Mouse (Mus musculus) forebrain, embryonic 14.5 days (tissue): ENCODE measurements around the gene Itgb5. TPM values are rescaled to one million over a fixed set of nuclear protein-coding genes. Genes with fewer than 3 reads are reported as not detected.

Experiments
- ATAC-seq: fragments of 200-750 bp; cut with Nextera tagmentation; 2 replicates; pipeline ENCODE4 v1.8.0; 2017; ENCODE audit warnings: mild to moderate bottlenecking, moderate library complexity
- DNase-seq: peaks from one replicate; pipeline ENCODE4 v3.0.0-alpha.2; 2015; ENCODE audit warnings: low spot score
- H3K27ac ChIP-seq: fragments of 300-500 bp; sonication (generic); 2 replicates; pipeline ENCODE4 v1.5.1; 2014; ENCODE audit warnings: low read depth, mild to moderate bottlenecking, control low read depth, low read length, moderate library complexity
- H3K27me3 ChIP-seq: fragments of 300-500 bp; sonication (generic); replicated peaks from 2 replicates; pipeline ENCODE4 v1.6.1; 2014; ENCODE audit warnings: low read length, control low read depth, mixed read lengths; ENCODE audit not compliant: control insufficient read depth, insufficient read depth
- H3K36me3 ChIP-seq: fragments of 300-500 bp; sonication (generic); 2 replicates; pipeline ENCODE4 v1.6.1; 2014; ENCODE audit warnings: low read length, control low read depth; ENCODE audit not compliant: control insufficient read depth, insufficient read depth
- H3K4me1 ChIP-seq: fragments of 300-500 bp; sonication (generic); 2 replicates; pipeline ENCODE4 v1.6.1; 2014; ENCODE audit warnings: antibody characterized with exemption, low read length, control low read depth; ENCODE audit not compliant: control insufficient read depth, insufficient read depth
- H3K4me2 ChIP-seq: fragments of 300-500 bp; sonication (generic); 2 replicates; pipeline ENCODE4 v1.6.1; 2014; ENCODE audit warnings: mild to moderate bottlenecking, control low read depth, low read length
- H3K4me3 ChIP-seq: fragments of 300-500 bp; sonication (generic); 2 replicates; pipeline ENCODE4 v1.5.1; 2014; ENCODE audit warnings: low read depth, low read length, control low read depth
- H3K9ac ChIP-seq: fragments of 300-500 bp; sonication (generic); 2 replicates; pipeline ENCODE4 v1.6.1; 2014; ENCODE audit warnings: mild to moderate bottlenecking, low read length, control low read depth, moderate library complexity
- H3K9me3 ChIP-seq: fragments of 300-500 bp; sonication (generic); replicated peaks from 2 replicates; pipeline ENCODE4 v1.6.1; 2016; ENCODE audit warnings: low read length, control low read depth, mixed read lengths; ENCODE audit not compliant: control insufficient read depth
- WGBS: fragments of 180-500 bp; shearing (Covaris S2); extraction: QIAGEN DNeasy Blood & Tissue Kit; methylation state at CpG from one replicate; pipeline ENCODE4 v1.1.7; 2014; 5-methylcytosine and 5-hydroxymethylcytosine counted together
- polyA plus RNA-seq: library from polyadenylated mRNA; unstranded; fragments of >200 nt; fragmentation: Nextera tagmentation; extraction: Ambion mirVana; gene quantifications from 2 replicates; pipeline ENCODE4 v1.2.1, GENCODE M21; 2014

The Itgb5 gene
- polyA plus RNA-seq, 1 experiment from 2014 or later, result 4.7 TPM

DNA sequence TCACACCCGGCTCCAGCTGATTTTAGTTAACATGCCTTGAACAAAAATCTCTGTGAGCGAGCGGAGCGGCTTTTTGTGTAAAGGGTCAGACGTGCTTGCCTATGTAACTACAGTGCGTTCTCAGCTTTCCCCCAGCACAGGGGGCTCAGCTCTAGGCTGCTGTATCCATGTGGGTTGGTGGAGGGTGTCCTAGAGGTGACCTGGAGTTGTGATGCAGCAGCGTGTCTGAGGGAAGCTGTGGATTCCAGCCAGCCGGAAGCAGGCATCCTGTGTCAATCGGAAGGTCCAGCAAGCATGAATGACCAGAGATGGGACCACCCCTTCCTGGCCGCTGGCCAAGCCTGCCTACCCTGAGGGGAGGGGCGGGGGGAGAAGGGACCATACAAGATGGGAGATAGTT is 112.9 kb downstream of the Itgb5 start:
- no peaks in the 10 kb centered on the region for H3K27me3 ChIP-seq
- peaks cover 9% of the 10 kb centered on the region for H3K4me1 ChIP-seq
- no peak overlapping the region for H3K4me3 ChIP-seq
- WGBS, result 68% methylated on average over 11 of the region's 11 CpGs
- peak; percentile 42 for DNase-seq
- H3K9ac ChIP-seq, result no peak overlapping the region
- no peaks in the 10 kb centered on the region for H3K36me3 ChIP-seq
- no peak for ATAC-seq
- no peaks in the 10 kb centered on the region for H3K9me3 ChIP-seq
- no peak overlapping the region for H3K4me2 ChIP-seq
- no peak overlapping the region for H3K27ac ChIP-seq

- 96% methylated on average over 6 of the region's 6 CpGs for WGBS
- no peak overlapping the region for H3K27ac ChIP-seq
- H3K4me1 ChIP-seq, result peaks cover 9% of the 10 kb centered on the region
- H3K36me3 ChIP-seq, result no peaks in the 10 kb centered on the region
- H3K4me2 ChIP-seq, result no peak overlapping the region
- no peaks in the 10 kb centered on the region for H3K27me3 ChIP-seq
- ATAC-seq (no peak), DNase-seq (no peak)
- no peak overlapping the region for H3K4me3 ChIP-seq
- H3K9me3 ChIP-seq, result no peaks in the 10 kb centered on the region
- H3K9ac ChIP-seq, result no peak overlapping the region
Measured at GRCm38 (mm10) chr16:33943388-33943787, 113.9 kb downstream of the Itgb5 start.

DNA sequence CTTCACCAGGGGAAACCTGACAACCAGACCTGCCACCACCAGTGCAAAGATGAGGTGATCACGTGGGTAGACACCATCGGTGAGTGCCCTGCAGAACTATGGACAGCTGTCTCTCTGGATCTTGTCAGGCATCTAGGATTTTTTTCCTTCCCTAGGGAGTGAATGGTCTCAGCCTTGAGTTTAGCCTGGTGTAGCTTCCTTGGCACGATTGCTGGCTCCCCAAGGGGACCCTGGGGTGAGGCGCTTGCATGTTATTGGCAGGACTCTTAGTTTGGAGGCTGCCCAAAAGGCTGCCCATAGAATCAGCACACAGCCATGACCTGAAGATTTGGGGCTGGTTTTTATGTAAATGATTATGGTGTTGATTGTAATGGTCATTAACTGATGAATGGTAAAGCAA is 114.7 kb downstream of the Itgb5 start:
- no peaks in the 10 kb centered on the region for H3K9me3 ChIP-seq
- peaks cover 9% of the 10 kb centered on the region for H3K4me1 ChIP-seq
- WGBS, result 80% methylated on average over 4 of the region's 4 CpGs
- no peak overlapping the region for H3K4me3 ChIP-seq
- DNase-seq (no peak), ATAC-seq (no peak)
- no peaks in the 10 kb centered on the region for H3K36me3 ChIP-seq
- no peak overlapping the region for H3K27ac ChIP-seq
- no peak overlapping the region for H3K9ac ChIP-seq
- no peak overlapping the region for H3K4me2 ChIP-seq
- H3K27me3 ChIP-seq, result no peaks in the 10 kb centered on the region

DNA sequence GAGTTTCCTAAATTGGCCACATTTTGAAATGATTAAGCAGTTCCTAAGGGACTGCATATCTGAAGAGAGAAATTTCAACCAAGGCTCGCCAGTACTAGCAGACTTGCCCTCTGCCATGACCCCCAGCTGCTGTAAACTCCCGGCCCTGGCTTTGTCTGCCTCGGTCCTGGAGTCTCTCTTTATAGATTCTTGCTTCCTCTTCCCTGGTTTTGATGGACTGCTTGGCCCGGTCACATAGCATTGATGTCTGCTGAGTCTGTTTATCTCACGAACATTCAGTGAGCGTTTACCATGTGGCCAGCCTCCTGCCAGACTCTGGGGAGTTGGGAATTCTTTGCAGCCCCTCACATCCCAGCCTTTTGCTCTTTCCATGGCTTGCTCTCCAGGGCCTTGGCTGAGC is 115.3 kb downstream of the Itgb5 start:
- H3K4me2 ChIP-seq, result no peak overlapping the region
- DNase-seq (no peak), ATAC-seq (no peak)
- no peaks in the 10 kb centered on the region for H3K9me3 ChIP-seq
- no peaks in the 10 kb centered on the region for H3K27me3 ChIP-seq
- no peak overlapping the region for H3K9ac ChIP-seq
- H3K27ac ChIP-seq, result no peak overlapping the region
- 81% methylated on average over 6 of the region's 6 CpGs for WGBS
- no peaks in the 10 kb centered on the region for H3K36me3 ChIP-seq
- no peak overlapping the region for H3K4me3 ChIP-seq
- peaks cover 9% of the 10 kb centered on the region for H3K4me1 ChIP-seq

GRCm38 (mm10) chr16:33946021-33946420 is 116.6 kb downstream of the Itgb5 start:
- DNase-seq (no peak), ATAC-seq (no peak)
- Histone ChIP-seq H3K9ac (no peak overlapping the region), H3K4me2 (no peak overlapping the region), H3K36me3 (no peaks in the 10 kb centered on the region), H3K9me3 (no peaks in the 10 kb centered on the region), H3K27ac (no peak overlapping the region), H3K4me1 (peaks cover 9% of the 10 kb centered on the region), H3K4me3 (no peak overlapping the region), H3K27me3 (no peaks in the 10 kb centered on the region)
- 87% methylated on average over 7 of the region's 7 CpGs for WGBS

DNA sequence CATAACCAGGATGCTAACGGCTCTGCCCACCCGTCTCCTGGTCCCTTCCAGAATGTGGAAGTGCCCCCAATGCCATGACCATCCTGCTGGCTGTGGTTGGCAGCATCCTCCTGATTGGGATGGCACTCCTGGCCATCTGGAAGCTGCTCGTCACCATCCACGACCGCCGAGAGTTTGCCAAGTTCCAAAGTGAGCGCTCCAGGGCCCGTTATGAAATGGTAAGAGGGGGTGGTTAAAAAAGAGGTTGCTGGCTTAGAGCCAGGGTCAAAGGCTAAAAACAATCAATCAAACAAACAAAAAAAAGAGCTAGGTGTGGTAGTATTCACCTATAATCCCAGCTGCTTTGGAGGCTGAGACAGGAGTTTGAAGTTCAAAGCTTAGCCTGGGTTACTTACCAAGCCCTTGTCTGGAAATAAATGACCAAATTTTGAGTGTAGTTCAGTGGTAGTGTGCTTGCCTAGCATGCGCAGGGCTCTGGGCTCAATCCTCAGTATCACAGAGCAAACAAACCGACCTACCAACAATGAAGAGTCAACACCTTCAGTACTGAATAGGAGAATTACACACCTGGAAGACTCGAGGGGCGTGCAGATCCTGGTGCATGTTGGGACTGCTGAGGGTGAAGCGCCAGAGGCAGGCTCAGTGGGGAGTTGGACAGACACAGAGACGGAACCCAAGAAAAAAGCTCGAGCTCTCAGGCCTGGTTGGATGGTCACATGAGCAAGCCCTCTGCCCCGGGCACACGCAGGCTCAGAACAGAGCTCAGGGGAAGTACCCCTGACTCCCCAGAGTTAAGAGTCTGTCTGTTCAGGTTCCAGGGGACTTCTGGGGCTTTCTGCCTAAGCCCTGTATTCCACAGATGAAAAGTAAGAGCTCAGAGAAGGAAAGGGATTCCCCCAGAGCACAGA is 118.5 kb downstream of the Itgb5 start:
- ATAC-seq (no peak), DNase-seq (no peak)
- Histone ChIP-seq H3K27ac (no peak overlapping the region), H3K9me3 (no peaks in the 10 kb centered on the region), H3K36me3 (peaks cover 1% of the 10 kb centered on the region; the same call in 1 of the 2 replicates), H3K4me3 (no peak overlapping the region), H3K4me2 (no peak overlapping the region), H3K27me3 (no peaks in the 10 kb centered on the region), H3K9ac (no peak overlapping the region), H3K4me1 (no peaks in the 10 kb centered on the region)
- 75% methylated on average over 17 of the region's 17 CpGs for WGBS

DNA sequence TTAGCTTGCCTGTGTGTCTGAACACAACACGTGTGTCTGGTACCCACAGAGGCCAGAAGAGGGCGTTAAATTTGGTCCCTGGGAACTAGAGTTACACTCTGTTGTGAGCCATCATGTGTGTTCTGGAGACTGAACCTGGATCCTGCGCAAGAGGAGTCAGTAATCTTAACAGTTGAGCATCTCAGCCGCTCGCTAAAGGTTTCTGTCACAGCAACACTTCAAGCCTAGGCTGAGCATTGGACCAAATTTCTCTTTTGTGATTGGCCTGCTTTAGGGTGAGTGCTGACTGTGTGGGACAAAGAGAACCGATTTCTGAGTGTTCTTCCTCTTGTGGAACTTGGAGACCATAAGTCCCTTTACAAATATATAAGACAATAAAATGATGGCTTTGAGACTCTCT is 120.9 kb downstream of the Itgb5 start:
- Histone ChIP-seq H3K9ac (no peak overlapping the region), H3K27ac (no peak overlapping the region), H3K4me3 (no peak overlapping the region), H3K4me2 (no peak overlapping the region), H3K9me3 (no peaks in the 10 kb centered on the region), H3K4me1 (no peaks in the 10 kb centered on the region), H3K36me3 (peaks cover 26% of the 10 kb centered on the region), H3K27me3 (no peaks in the 10 kb centered on the region)
- peak; percentile 34; the same call in 1 of the 2 replicates for ATAC-seq
- no peak for DNase-seq
- 84% methylated on average over 6 of the region's 6 CpGs for WGBS

- 31% methylated on average over 4 of the region's 4 CpGs for WGBS
- peak; percentile 85 for ATAC-seq
- peak; percentile 83 for DNase-seq
- no peak overlapping the region for H3K9ac ChIP-seq
- no peaks in the 10 kb centered on the region for H3K27me3 ChIP-seq
- no peaks in the 10 kb centered on the region for H3K9me3 ChIP-seq
- no peak overlapping the region for H3K4me2 ChIP-seq
- H3K4me1 ChIP-seq, result no peaks in the 10 kb centered on the region
- peaks cover 30% of the 10 kb centered on the region for H3K36me3 ChIP-seq
- H3K27ac ChIP-seq, result no peak overlapping the region
- no peak overlapping the region for H3K4me3 ChIP-seq
Measured at GRCm38 (mm10) chr16:33950830-33951229, 121.4 kb downstream of the Itgb5 start.

GRCm38 (mm10) chr16:33953008-33953407 is 123.5 kb downstream of the Itgb5 start:
- no peaks in the 10 kb centered on the region for H3K4me1 ChIP-seq
- DNase-seq, result no peak
- peaks cover 50% of the 10 kb centered on the region for H3K36me3 ChIP-seq
- H3K27me3 ChIP-seq, result no peaks in the 10 kb centered on the region
- no peak overlapping the region for H3K9ac ChIP-seq
- no peak overlapping the region for H3K27ac ChIP-seq
- ATAC-seq, result no peak
- H3K4me2 ChIP-seq, result no peak overlapping the region
- no peak overlapping the region for H3K4me3 ChIP-seq
- H3K9me3 ChIP-seq, result no peaks in the 10 kb centered on the region
- WGBS, result 95% methylated on average over 4 of the region's 4 CpGs
